Mouse (Mus musculus) olfactory bulb, adult 2 months (tissue): Measurements from ENCODE around the gene Fhit. TPM values are rescaled to one million over a fixed set of nuclear protein-coding genes. Genes with fewer than 3 reads are reported as not detected.

Experiments used
- H3K27ac ChIP-seq: fragments of 200-500 bp; 2 replicates; pipeline ENCODE4 v1.5.1; 2012; ENCODE audit warnings: low read depth, low read length; ENCODE audit not compliant: insufficient read depth
- H3K4me1 ChIP-seq: fragments of 200-500 bp; 2 replicates; pipeline ENCODE4 v1.6.1; 2012; ENCODE audit warnings: low read length; ENCODE audit not compliant: control insufficient read depth, insufficient read depth
- H3K4me3 ChIP-seq: fragments of 200-500 bp; 2 replicates; pipeline ENCODE4 v1.5.1; 2012; ENCODE audit warnings: mild to moderate bottlenecking, low read depth, low read length, moderate library complexity; ENCODE audit not compliant: insufficient read depth
- CTCF ChIP-seq: fragments of 200-500 bp; IDR thresholded peaks from 2 replicates; pipeline ENCODE4 v1.5.1; 2012; ENCODE audit warnings: low read depth, mild to moderate bottlenecking, low read length, moderate library complexity; ENCODE audit not compliant: insufficient read depth
- POLR2A ChIP-seq: fragments of 200-500 bp; IDR thresholded peaks from 2 replicates; pipeline ENCODE4 v1.6.1; 2012; ENCODE audit warnings: mild to moderate bottlenecking, low read depth, low read length, moderate library complexity; ENCODE audit not compliant: insufficient read depth
- WGBS: fragments of 180-500 bp; shearing (Covaris S2); methylation state at CpG from one replicate; pipeline ENCODE4 v1.1.7; 2018; 5-methylcytosine and 5-hydroxymethylcytosine counted together
- polyA plus RNA-seq: library from polyadenylated mRNA; stranded (reverse); fragments of >200 nt; gene quantifications from 2 replicates; pipeline ENCODE4 v1.2.4, GENCODE M21; 2012; ENCODE audit warnings: low replicate concordance; ENCODE audit not compliant: missing spikeins, insufficient read depth, insufficient read length

Fhit gene
- polyA plus RNA-seq, 1 experiment = not detected

DNA sequence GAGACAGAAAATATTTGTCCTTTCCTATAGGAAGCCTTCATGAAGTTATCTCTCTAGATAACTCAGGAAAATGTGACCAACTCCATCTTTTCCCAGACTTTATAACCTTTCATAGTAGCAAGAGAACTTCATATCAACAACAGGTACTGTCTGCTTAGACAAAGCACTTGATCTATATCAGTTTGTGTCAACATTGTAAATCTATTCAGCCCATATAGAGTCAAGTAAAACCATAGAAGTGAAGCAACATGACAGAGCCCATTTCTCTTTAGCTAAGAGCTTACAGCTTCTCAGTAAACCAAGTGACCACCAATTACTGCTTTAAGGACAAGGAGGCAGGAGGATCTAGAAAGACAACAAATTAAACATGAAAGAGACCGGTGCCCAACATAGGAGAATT, 725.6 kb downstream of the Fhit start:
- TF ChIP-seq POLR2A = no peak
- TF ChIP-seq CTCF = no peak
- no peaks in the 10 kb centered on the region for H3K4me1 ChIP-seq
- no peak overlapping the region for H3K27ac ChIP-seq
- 88% methylated on average over 1 of the region's 1 CpGs for WGBS
- no peak overlapping the region for H3K4me3 ChIP-seq

DNA sequence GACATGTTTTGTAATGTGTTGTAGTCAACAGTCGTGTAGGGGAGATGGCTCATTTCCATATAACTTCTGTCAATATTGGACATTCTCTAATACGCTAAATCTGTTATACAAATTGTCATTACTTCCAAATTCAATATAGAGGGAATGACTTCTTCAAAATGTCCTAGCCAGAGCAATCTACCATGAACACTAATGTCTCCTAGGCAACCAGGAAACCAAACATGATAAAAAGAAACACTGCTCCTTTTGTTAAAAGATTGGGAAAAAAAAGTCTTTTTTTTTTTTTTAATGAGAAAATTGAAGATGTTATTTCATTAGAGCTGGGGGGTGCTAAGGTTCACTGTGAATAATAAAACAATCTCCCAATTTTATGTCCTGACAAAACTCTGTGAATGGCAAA, 729.3 kb downstream of the Fhit start:
- 85% methylated on average over 2 of the region's 2 CpGs for WGBS

GRCm38 (mm10) chr14:10430396-10431000, 731.3 kb downstream of the Fhit start:
- H3K4me3 ChIP-seq = no peak overlapping the region
- no peak overlapping the region for H3K27ac ChIP-seq
- no peaks in the 10 kb centered on the region for H3K4me1 ChIP-seq
- 91% methylated on average over 3 of the region's 3 CpGs for WGBS
- TF ChIP-seq POLR2A = no peak
- no peak for TF ChIP-seq CTCF

More for the DNA sequence above, 729.3 kb downstream of the Fhit start:
- no peak for TF ChIP-seq CTCF
- TF ChIP-seq POLR2A = no peak
- no peak overlapping the region for H3K4me3 ChIP-seq
- H3K27ac ChIP-seq = no peak overlapping the region
- no peaks in the 10 kb centered on the region for H3K4me1 ChIP-seq

- Histone ChIP-seq H3K4me1 (no peaks in the 10 kb centered on the region), H3K4me3 (no peak overlapping the region), H3K27ac (no peak overlapping the region)
- TF ChIP-seq POLR2A = no peak
- TF ChIP-seq CTCF = no peak
- WGBS = 52% methylated on average over 3 of the region's 3 CpGs
Observed at GRCm38 (mm10) chr14:10423499-10423898, 738.3 kb downstream of the Fhit start.

DNA sequence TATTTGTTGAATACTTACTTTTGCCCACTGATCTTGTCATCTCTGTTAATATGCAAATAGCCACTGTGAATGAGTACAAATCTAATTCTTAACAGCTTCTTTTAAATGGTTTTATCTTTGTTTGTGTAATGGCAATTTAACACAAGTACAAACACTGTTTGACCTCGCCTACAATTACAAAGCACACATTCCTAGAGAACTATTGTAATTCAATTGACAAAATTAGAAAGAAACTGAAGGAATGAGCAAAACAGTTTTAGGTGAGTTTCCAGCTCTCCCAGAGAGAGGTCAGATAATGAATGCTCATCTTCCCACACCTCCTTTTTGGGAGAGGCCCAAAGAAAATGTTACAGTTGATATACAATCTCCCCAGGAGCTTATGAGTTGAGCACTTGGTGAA, 739.6 kb downstream of the Fhit start:
- Histone ChIP-seq H3K4me1 (no peaks in the 10 kb centered on the region), H3K27ac (no peak overlapping the region), H3K4me3 (no peak overlapping the region)
- whole genome bisulfite sequencing = 98% methylated on average over 1 of the region's 1 CpGs
- TF ChIP-seq POLR2A (no peak), CTCF (no peak)

GRCm38 (mm10) chr14:10415068-10415467, 746.8 kb downstream of the Fhit start:
- TF ChIP-seq CTCF (no peak), POLR2A (no peak)
- 70% methylated on average over 5 of the region's 5 CpGs for WGBS
- Histone ChIP-seq H3K4me3 (no peak overlapping the region), H3K27ac (no peak overlapping the region), H3K4me1 (no peaks in the 10 kb centered on the region)

DNA sequence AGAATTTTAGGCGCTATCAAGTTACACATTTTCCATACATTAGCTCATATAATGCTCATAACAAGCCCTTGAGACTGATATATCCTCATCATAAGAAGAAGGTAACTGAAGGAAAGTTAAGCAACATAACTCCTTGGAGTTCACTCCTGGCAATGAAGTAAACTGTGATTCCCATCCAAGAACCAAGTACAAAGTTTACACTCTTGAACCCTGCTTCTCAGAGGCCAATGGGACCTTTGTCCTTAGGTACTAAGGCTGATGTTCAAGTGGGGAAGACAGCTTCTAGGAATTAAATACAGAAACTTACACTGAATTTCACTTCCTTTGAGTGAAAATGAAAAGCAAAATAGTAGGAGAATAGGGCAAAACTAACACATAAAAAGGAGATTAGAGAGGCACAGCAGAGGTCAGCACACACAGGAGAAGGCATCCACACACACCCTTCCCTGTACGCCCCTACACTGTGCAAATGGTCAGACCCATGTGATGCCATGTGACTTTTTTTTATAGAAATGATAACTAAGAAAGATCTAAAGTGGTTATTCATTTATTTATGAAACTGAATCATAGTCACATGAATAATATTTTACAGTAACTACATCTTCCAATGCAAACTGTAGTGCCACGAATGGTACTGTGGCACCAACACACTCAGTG, 752.4 kb downstream of the Fhit start:
- Histone ChIP-seq H3K4me1 (no peaks in the 10 kb centered on the region), H3K27ac (no peak overlapping the region), H3K4me3 (no peak overlapping the region)
- TF ChIP-seq CTCF (no peak), POLR2A (no peak)
- WGBS = 94% methylated on average over 3 of the region's 3 CpGs

DNA sequence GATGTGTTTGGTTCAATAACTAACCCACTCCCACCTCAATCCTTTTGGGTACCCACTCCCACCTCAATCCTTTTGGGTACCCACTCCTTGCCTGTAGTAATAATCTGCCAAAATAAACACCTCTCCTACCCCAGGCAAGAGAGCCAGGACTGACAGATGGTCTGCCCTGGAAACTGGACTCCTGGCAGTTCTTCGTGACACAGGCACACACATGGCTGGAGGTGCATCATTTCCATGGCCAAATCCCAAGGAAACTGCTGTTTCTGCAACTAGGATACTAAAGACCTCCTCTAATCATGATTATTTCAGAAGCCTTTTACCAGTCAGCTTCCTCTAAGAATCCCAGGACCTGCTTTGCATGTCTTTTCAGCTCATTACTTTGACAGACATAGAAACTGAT, 756.5 kb downstream of the Fhit start:
- WGBS = 81% methylated on average over 1 of the region's 1 CpGs
- TF ChIP-seq CTCF (no peak), POLR2A (no peak)
- H3K27ac ChIP-seq = no peak overlapping the region
- no peak overlapping the region for H3K4me3 ChIP-seq
- H3K4me1 ChIP-seq = no peaks in the 10 kb centered on the region

GRCm38 (mm10) chr14:10367783-10368680, 793.8 kb downstream of the Fhit start:
- no peak overlapping the region for H3K4me3 ChIP-seq
- 68% methylated on average over 5 of the region's 5 CpGs for WGBS
- TF ChIP-seq CTCF (no peak), POLR2A (no peak)

More at GRCm38 (mm10) chr14:10367783-10368680, 793.8 kb downstream of the Fhit start:
- no peaks in the 10 kb centered on the region for H3K4me1 ChIP-seq
- no peak overlapping the region for H3K27ac ChIP-seq
